Mouse (Mus musculus) right cerebral cortex, adult 18-20 months (tissue): ENCODE results near the gene Tgoln1.

ENCODE experiments used
- DNase-seq: peaks from one replicate; pipeline ENCODE4 v3.0.0; 2022; ENCODE audit warnings: mixed read lengths

Tgoln1 gene

DNA sequence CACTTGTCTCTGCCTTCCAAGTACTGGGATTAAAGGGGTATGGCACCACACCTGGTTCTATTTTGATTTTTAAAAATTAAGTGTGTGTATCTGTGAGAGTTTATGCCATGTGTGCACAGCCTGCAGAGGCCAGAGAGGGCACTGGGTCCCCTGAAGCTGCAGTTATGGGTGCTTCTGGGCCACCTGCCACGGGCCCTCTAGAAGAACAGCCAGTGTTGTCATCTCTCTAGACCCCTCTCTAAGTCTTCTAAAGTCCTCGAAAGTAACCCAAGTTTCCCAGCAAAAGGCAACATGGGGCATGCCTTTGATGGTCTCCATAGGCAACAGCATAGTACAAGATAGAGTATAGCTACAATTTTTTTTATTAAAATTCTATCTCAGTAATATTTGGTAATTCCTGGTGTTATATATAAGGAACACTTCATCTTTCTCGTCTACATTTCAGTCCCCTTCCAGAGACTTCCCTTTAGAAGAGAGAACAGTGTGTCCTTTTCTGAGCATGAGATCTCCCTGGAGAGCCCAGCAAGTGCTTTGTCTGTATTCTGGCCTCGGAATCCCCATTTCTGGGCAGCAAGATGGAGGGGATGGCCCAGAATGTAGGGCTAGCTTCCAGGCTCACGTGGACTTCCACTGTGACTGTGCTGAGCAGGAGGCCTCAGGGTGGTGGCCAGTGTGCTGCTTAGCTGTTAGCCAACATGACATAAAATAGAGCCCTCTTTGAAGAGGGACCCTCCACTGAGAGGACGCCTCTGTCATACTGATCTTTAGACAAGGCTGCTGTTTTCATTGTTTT, 23.6 kb downstream of the Tgoln1 start:
- peak; percentile 28 for DNase-seq

DNA sequence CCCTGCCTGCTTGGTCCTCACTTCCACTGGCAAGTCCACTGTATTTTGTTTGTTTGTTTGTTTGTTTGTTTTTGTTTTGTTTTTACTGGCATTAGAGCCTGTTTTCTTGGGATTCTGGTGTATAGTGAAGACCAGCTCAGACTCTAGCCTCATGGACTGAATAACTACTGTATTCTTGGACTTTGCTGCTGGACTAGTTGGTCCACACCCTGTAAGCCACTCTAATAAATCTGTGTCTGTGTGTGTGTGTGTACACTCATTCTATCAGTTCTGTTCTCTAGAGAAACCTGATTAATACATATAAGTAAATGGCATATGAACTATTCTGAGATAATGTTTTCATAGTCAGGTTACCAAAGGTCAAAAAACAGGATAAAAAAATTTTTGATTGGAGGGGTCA, 26.7 kb downstream of the Tgoln1 start:
- no peak for DNase-seq

DNA sequence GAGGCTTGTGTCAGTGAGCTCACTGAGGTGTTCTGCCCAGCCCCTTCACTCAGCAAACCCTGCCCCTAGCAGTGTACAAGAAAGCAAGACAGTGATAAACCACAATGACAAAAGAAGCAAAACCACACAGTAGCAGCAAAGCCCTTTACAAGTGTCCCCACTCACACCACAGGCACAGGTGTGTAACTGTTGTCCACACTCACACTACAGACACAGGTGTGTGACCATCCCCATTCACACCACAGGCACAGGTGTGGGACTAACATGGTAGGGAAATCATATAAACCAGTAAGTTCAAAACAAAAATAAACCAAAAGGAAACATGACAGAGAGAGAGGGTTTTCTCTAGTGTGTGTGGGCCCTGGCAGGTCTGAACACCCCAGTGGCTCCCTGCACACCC, 28.5 kb downstream of the Tgoln1 start:
- DNase-seq: no peak

DNA sequence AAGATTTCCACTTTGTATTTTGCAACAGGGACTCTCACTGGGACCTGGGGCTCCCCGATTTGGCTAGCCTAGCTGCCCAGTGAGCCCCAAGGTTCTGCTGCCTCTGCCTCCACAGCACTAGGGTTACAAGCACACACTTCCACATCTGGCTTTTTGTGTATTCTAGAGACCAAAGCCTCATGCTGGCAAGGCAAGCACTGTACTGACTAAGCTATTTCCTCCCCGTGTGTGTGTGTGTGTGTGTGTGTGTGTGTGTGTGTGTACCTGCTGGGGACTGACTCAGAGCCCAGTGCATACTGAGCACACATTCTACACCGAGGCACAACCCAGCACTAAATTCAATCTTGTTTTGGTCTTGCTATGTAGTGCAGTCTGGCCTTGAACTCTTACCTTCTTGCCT, 30.1 kb downstream of the Tgoln1 start:
- no peak for DNase-seq

DNA sequence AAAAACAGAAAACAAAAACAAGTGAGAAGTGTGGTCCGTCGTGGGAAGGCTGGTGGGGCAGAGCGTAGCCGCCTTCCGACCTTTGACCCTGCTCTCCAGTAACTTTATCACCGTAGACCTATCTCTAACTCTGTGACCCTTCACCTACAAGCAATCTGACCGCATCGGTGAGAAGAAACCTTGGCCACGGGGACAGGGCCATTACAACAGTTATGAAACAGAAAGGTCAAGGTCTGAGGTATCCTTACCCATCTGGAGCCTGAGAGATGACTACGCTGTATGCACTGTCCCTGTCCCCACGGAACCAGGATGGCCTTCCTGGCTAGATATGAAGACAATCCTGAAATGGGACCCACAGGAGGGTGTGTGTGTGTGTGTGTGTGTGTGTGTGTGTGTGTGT, 32.6 kb downstream of the Tgoln1 start:
- DNase-seq: no peak

DNA sequence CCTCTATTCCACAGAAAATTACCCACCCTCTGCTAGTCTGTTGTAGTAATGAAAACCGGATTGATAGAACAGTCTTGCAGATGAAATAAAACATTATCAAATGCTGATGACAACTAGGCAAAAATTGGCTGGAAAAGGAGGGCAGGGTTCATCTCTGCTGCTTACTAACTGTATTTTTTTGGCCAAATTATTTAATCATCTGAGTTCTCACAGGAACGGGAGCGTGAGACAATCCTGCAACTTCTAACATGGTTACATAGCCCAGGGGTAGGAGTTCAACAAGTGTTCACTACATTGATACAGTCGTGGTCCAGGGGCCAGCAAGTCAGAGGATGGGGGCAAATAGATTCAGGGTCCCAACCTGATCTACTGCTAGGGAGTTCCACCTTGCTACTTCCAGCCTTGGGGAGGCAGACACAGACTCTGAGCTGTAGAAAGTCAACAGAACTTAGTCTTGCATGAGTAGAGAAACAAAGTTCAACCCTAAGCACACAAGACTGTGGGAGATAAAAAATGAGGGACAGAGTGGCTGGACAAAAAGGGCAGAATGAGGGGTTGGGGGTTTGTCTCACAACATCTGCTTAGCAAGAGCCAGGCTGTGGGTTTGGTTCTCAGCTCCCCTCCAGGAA, 33.5 kb downstream of the Tgoln1 start:
- DNase-seq: no peak

DNA sequence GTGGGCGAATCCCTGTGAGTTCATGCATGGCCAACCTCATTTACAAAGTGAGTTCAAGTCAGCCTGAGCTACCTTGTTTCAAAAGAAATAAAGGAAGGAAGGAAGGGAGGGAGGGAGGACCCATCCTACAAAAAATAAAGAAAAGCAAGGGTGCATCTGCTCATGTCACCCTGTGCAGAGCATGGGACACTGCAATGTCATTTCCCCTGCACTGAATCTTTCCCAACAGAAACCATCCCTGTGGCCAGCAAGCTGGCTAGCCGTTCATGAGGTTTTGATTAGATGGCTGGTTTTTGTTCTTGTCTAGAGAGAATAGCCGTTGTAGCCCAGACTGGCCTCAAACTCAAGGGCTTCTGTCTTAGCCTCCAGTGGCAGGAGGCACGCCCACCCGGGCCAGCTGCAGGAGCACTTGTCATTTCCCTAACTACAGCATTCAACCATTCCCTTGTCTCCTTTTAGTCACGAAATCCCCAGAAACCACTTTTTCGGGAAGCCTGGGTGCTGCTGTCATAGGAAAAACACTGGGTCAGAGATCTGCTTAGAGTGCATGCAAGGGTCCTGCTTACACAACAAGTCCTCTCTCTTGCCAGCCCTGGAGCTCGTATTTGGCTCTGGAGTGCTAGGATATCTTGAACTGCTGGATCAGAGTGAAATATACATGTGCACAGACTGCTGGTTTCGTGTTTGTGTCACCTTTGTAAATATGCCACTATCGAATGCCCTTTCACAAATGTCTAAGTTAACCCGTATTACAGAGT, 35.0 kb downstream of the Tgoln1 start:
- no peak for DNase-seq

DNA sequence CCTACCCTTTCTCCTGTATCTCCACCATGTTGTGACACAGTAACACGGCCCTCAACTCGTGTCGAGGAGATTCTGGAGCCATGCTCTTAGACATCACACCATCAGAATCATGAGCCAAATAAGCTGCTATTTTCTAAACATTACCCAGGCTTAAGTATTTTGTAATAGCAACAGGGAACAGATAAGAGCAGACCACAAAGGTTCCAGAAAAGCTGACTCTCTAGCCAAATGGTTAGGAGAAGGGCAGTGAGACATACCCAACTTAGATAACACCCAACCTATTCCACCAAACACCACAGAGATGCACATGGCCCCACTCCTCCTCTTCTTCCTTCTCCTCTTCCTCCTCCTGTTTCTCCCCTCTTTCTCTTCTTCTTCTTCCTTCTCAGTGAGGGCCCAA, 40.8 kb downstream of the Tgoln1 start:
- no peak for DNase-seq

DNA sequence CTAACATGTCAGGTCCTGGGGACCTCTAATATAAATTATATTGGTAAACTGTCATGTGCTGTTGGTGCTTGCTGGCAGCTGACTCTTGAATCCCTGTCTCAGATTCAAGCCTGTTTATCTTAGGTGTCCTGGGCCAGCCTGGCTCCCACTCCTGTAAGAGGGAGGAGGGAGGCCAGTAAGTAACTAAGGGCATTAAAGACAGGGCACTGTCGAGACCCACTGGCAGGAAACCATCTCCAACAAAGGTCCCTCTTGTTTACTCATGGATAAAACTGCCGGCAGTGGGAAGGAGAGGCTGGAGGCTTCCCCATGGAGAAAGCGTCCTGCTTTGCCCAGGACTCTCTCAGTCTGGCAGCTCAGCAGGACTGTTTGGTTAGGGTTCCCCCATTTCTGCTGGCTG, 45.0 kb downstream of the Tgoln1 start:
- no peak for DNase-seq

DNA sequence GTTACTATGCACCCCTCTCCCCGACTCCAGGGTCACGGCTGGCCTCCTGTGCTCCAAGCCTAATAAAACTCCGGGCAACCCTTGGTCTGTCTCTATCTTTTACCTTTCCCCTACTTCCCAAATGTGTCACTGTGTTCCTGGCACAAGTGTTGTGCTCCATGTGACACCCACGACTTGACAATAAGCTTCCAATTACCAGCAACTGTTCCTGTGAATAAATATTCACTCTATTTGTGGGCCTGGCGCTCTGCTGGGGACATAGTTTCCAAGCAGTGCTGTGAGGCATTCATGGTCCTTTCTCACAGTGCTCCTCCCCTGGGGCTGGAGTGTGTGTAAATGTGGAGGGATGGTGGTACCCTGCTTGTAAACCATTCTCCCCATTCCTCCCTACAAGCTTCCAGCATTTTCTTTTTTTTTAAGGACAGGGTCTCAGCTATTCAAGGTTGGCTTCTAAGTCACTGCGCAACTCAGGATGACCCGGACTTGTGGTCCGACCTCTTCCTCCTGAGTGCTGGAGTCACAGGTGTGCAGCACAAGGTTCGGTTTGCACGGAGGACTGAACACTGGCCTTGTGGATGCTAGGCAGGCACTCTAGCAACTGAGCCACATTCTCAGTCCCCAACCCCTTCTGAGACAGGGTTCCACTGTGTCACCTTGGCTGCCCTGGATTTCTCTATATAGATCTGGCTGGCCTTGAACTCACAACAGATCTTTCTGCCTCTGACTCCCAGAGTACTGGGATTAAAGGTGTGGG, 46.0 kb downstream of the Tgoln1 start:
- peak; percentile 18 for DNase-seq

DNA sequence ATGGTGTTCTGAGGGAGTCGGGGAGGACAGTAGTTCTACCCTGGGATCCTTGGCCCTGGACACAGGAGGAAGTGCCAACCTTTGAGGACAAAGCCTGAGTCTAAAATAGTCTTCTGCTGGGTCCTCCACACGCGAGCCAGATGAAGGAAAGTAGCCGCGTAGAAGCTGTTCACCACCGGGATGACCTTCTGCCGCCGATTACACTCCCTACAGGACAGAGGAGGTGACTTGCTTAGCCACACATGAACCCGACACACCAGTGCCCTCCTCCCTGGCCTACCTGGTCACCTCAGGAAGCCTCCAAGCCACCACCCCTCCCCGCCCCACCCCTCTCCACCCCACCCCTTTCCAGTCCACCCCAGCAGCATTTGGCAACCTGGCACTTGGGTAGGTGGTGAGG, 48.1 kb downstream of the Tgoln1 start:
- DNase-seq: no peak

DNA sequence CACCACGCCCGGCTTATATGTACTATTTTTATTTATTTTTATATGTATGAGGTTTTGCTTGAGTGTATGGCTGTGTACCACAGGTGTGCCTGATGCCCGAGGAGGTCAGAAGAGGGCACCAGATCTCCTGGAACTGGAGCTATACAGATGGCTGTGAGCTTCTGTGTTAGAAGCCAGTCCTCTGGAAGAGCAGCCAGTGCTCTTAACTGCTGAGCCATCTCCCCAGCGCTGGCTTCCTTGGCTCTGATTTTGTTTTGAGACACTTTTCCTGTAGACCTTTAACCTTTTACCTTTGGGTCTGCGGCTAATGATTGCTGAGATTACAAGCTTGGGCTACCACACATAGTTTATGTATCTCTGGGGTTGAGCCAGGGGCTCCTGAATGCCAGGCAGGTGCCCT, 49.3 kb downstream of the Tgoln1 start:
- no peak for DNase-seq

DNA sequence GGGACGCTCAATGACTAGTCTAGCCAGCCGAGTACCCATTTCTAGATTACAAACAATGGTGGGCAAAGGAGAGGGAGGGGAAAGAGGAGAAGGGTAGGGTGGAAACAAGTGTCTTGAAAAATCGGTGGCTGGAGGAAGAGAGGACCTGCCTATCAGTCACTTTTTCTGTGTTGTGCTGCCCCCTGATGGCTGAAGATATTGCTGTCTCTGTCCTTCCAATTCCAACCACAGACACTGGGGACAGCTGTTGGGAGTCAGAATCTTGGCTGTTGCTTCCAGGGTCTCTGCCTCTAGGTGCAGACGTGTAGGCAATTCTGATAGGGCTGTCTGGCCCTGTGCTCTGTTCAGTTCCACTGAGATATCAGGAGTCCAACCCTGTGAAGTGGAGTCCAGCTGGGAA, 50.8 kb downstream of the Tgoln1 start:
- peak; percentile 89 for DNase-seq

DNA sequence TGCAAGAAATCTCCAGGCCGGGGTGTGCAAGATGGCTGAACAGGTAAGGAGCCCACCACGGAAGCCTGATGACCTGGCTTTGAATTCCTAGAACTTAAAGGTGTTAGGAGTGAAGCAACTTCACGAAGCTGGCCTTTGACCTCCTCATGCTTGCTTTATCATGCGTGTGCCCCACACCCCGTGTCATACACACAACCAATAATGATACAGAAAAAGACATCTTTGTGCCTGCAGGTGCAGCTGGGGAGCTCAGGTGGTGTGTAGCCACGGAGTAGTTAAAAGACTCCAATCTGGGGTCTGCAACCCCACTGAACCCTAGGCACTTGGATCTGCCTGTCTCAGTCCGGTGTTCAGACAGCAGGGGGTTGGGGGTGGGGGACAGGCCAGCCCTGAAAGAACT, 51.3 kb downstream of the Tgoln1 start:
- DNase-seq: no peak

DNA sequence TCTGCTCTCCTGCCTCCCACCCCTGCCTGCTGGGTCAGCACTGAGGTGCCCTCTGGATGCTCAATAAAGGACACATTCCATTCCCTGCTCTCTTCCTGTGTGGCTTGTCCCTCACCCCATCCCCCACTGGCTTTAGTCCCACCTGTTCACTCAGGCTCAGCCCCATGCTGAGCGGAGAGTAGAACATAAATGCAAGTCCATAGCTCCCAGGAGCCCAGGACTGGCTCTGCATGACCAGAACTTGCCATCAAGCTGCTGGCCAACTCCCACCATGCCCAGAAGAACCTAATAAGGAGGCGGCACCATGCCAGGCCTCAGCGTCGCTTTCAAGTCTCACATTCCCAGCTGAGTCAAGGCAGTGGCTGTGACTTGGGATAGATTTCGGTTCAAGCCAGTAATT, 53.9 kb downstream of the Tgoln1 start:
- DNase-seq: no peak

DNA sequence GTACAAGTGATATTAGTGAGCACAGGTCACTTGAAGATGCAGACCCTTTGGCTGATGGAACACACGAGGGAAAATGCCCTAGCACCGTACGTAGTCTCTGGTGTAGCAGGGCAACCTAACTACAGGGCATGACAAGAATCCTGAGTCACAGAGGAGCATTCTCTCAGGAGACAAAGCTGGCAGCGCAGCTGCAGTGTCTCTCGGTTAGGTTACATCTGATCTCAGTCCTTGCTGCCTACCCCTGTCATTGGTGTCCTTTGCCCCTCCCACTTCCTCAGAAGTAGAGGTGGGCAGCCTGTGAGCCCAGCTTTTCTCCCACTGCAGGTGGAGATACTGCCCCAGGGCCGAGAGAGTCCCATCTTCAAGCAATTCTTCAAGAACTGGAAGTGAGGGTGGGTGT, 54.3 kb downstream of the Tgoln1 start:
- no peak for DNase-seq

DNA sequence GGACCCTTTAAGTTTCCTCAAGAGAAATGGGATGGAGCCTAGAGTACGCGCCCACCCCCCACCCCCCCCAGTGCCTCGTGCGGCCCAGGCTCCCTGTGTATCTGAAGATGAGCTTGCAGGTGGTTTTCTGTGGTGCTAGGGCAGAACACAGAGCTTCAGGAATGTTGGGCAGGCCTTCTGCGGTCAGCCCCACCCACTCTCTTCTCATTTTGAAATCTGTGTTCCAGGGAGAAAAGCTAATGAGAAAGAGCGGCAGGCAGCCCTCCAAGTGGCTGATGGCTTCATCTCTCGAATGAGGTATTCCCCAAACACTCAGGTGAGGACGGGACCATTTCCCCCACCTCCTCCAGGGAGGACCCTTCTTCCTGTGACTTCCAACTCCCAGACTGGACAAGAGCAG, 56.0 kb downstream of the Tgoln1 start:
- no peak for DNase-seq
